Mouse (Mus musculus): Measurements from ENCODE around the gene Atf6. TPM values are rescaled to one million over a fixed set of nuclear protein-coding genes. Genes with fewer than 3 reads are reported as not detected.

Gene Atf6
- total and polyA plus RNA-seq, 3 experiments, result 33.8 to 47.0 (median 35.3) TPM

DNA sequence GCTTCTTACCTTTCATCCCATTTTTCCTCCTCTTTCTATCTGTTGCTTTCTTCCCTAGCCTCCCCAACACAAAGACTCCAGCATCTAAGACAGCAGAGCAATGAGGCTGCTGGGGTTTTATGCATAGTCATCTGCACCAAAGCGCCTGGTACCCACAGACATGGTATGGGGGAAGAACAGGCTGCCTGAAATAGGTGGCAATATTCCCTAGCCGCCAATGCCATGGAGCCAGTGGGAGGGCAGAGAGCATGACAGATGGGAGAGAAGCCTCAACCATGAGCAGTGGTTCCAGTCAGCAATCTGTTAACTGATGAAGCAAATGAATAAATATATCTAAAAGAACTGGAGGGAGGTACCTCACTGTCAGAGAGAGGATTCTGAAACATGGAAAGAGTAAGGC, 10.2 kb downstream of the Atf6 start:
- Histone ChIP-seq H3K36me3 (replicated peaks in 1 of 2; ENCODE audit: control insufficient read depth in 1 of 2, insufficient read depth in 1 of 2, low read length in 1 of 2) (peaks cover 5 to 15% of the 10 kb centered on the region in 2 experiments), H3K27me3 (replicated peaks) (no peaks in the 10 kb centered on the region), H3K27ac (ENCODE audit: insufficient read depth, low read depth) (peak overlapping the region; percentile 45; the same call in 1 of the 2 replicates), H3K9me3 (replicated peaks; ENCODE audit: low read length) (no peaks in the 10 kb centered on the region), H3K9ac (ENCODE audit: insufficient read depth, low read depth) (no peak overlapping the region), H3K4me2 (ENCODE audit: insufficient read depth, low read depth, poor library complexity, severe bottlenecking) (0 out of 2 replicates have a peak overlapping the region, but pooled peaks have one; percentile 3), H3K4me3 (replicated peaks in 1 of 3; ENCODE audit: low read depth in 2 of 3, low read length in 2 of 3, poor library complexity in 1 of 3) (no peak overlapping the region), H3K4me1 (ENCODE audit: control insufficient read depth in 1 of 2, insufficient read depth in 2 of 2) (peaks cover 34 to 82% of the 10 kb centered on the region in 2 experiments), H3K79me2 (replicated peaks; ENCODE audit: control insufficient read depth, extremely low read depth, insufficient read depth, poor library complexity, severe bottlenecking) (peaks cover 86% of the 10 kb centered on the region)
- in situ Hi-C loops (cut with MboI; ENCODE audit: low pct_ligation_motif_present, low pct_unique_long_range_greater_than_20kb, low sequenced_read_pairs) (no loop called here), dilution Hi-C loops (cut with MboI; ENCODE audit: extremely low pct_ligation_motif_present, extremely low pct_unique_long_range_greater_than_20kb, low sequenced_read_pairs) (no loop called here)
- no peak for DNase-seq (ENCODE audit: extremely low read depth)
- TF ChIP-seq TBP (conservative IDR thresholded peaks at IDR 0.05; ENCODE audit: low read depth, low read length), result no peak
- TF ChIP-seq ETS1 (conservative IDR thresholded peaks at IDR 0.05; ENCODE audit: low read depth, low read length), result no peak
- TF ChIP-seq IRF4 (IDR thresholded peaks at IDR 0.05; ENCODE audit: low read depth, low read length), result no peak
- no peak for TF ChIP-seq ZNF384 (IDR thresholded peaks at IDR 0.05; ENCODE audit: low read depth, low read length)
- TF ChIP-seq USF2 (conservative IDR thresholded peaks at IDR 0.05; ENCODE audit: low read depth, low read length), result no peak
- no peak for TF ChIP-seq HCFC1 (IDR thresholded peaks at IDR 0.05; ENCODE audit: low read depth, low read length)
- no peak for TF ChIP-seq RCOR1 (conservative IDR thresholded peaks at IDR 0.05; ENCODE audit: low read depth, low read length)
- no peak for TF ChIP-seq MXI1 (IDR thresholded peaks at IDR 0.05; ENCODE audit: low read depth, low read length)
- TF ChIP-seq E2F4 (IDR thresholded peaks at IDR 0.05; ENCODE audit: insufficient replicate concordance, low read depth, low read length), result no peak
- TF ChIP-seq UBTF (IDR thresholded peaks at IDR 0.05; ENCODE audit: low read depth, low read length), result no peak
- no peak for TF ChIP-seq SMC3 (IDR thresholded peaks at IDR 0.05; ENCODE audit: low read depth, low read length)
- no peak for TF ChIP-seq JUN (IDR thresholded peaks at IDR 0.05; ENCODE audit: insufficient read depth, low read depth, low read length)

DNA sequence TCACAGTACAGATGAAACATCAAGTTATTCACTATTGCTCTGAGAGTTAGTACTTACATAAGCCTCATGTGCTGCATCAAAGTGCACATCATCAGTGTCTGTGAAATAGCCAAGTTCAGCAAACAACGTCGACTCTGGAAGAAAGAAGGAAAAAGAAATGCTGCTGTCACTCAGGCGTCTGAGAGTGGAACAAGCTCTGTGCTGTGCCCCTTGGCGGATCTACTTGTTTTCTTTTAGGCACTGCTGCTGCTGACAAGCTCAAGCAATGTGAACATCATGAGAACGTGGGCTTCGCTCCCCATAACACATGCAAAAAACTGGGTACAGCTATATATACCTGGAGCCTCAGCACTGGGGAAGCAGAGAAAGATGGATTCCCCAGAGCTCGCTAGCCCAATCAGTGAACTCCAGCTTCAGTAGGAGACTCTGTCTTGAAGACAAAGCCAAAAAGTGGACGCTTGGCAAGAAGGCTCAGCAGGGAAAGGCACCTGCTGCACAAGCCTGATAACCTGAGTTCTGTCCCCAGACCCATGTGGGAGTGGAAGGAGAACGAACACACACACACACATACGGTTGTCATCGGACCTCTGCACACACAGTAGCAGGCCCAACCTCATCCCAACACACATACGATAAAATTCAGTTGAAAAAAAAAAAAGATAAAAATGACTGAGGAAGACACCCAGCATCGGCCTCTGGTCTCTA, 12.4 kb downstream of the Atf6 start:
- no peaks in the 10 kb centered on the region for H3K27me3 ChIP-seq (replicated peaks)

More for the DNA sequence above, 12.4 kb downstream of the Atf6 start:
- Histone ChIP-seq H3K4me2 (ENCODE audit: insufficient read depth, low read depth, poor library complexity, severe bottlenecking) (peak overlapping the region; percentile 37), H3K4me1 (ENCODE audit: control insufficient read depth in 1 of 2, insufficient read depth in 2 of 2) (peaks cover 34 to 86% of the 10 kb centered on the region in 2 experiments), H3K79me2 (replicated peaks; ENCODE audit: control insufficient read depth, extremely low read depth, insufficient read depth, poor library complexity, severe bottlenecking) (peaks cover 85% of the 10 kb centered on the region), H3K36me3 (replicated peaks in 1 of 2; ENCODE audit: control insufficient read depth in 1 of 2, insufficient read depth in 1 of 2, low read length in 1 of 2) (peaks cover 17 to 23% of the 10 kb centered on the region in 2 experiments), H3K4me3 (replicated peaks in 1 of 3; ENCODE audit: low read depth in 2 of 3, low read length in 2 of 3, poor library complexity in 1 of 3) (no peak overlapping the region), H3K9me3 (replicated peaks; ENCODE audit: low read length) (peaks cover 3% of the 10 kb centered on the region), H3K27ac (ENCODE audit: insufficient read depth, low read depth) (peak overlapping the region; percentile 99), H3K9ac (ENCODE audit: insufficient read depth, low read depth) (peak overlapping the region; percentile 37)
- TF ChIP-seq JUN (IDR thresholded peaks at IDR 0.05; ENCODE audit: insufficient read depth, low read depth, low read length) (no peak), CHD2 (IDR thresholded peaks at IDR 0.05; ENCODE audit: low read length) (no peak), MAFK (IDR thresholded peaks at IDR 0.05; ENCODE audit: insufficient replicate concordance, low read length) (no peak), ETS1 (conservative IDR thresholded peaks at IDR 0.05; ENCODE audit: low read depth, low read length) (no peak), JUND (conservative IDR thresholded peaks at IDR 0.05; ENCODE audit: low read depth, low read length) (no peak), MYC (IDR thresholded peaks at IDR 0.05; ENCODE audit: low read depth, low read length) (no peak)
- dilution Hi-C loops (cut with MboI; ENCODE audit: extremely low pct_ligation_motif_present, extremely low pct_unique_long_range_greater_than_20kb, low sequenced_read_pairs), result no loop called here
- DNase-seq (ENCODE audit: extremely low read depth), result no peak
- in situ Hi-C loops (cut with MboI; ENCODE audit: low pct_ligation_motif_present, low pct_unique_long_range_greater_than_20kb, low sequenced_read_pairs), result no loop called here
